Mouse (Mus musculus): ENCODE measurements around the gene Rabl6. TPM values are rescaled to one million over a fixed set of nuclear protein-coding genes. Genes with fewer than 3 reads are reported as not detected.
"Not testable (repeated sequence)": the region's sequence is repeated elsewhere in the genome, so short reads cannot be mapped to it uniquely, and the experiment has no call there.

Rabl6 gene
- polyA plus RNA-seq, 1 experiment from 2014 or later: 71.9 TPM

GRCm38 (mm10) chr2:25553171-25553786 is 55.0 kb downstream of the Rabl6 start:
- H3K4me3 ChIP-seq (ENCODE audit: low read depth, low read length); H3K9me3 ChIP-seq (ENCODE audit: control insufficient read depth, low read length); H3K36me3 ChIP-seq (ENCODE audit: control insufficient read depth, insufficient read depth, low read length); H3K4me2 ChIP-seq (ENCODE audit: low read depth, low read length); H3K9ac ChIP-seq (ENCODE audit: low read depth, low read length); H3K27ac ChIP-seq (replicated peaks; ENCODE audit: low read depth, low read length); H3K4me1 ChIP-seq (ENCODE audit: control insufficient read depth, insufficient read depth, low read length); DNase-seq (ENCODE audit: low spot score); H3K27me3 ChIP-seq (replicated peaks; ENCODE audit: control insufficient read depth, insufficient read depth, low read length); ATAC-seq (ENCODE audit: low read depth): not testable (repeated sequence)
- 87% methylated on average over 4 of the region's 4 CpGs for WGBS

- Histone ChIP-seq H3K27me3 (replicated peaks; ENCODE audit: control insufficient read depth, insufficient read depth, low read length) (no peaks in the 10 kb centered on the region), H3K4me1 (ENCODE audit: control insufficient read depth, insufficient read depth, low read length) (no peaks in the 10 kb centered on the region), H3K4me3 (ENCODE audit: low read depth, low read length) (no peak overlapping the region), H3K36me3 (ENCODE audit: control insufficient read depth, insufficient read depth, low read length) (no peaks in the 10 kb centered on the region), H3K9ac (ENCODE audit: low read depth, low read length) (no peak overlapping the region), H3K27ac (replicated peaks; ENCODE audit: low read depth, low read length) (no peak overlapping the region), H3K4me2 (ENCODE audit: low read depth, low read length) (no peak overlapping the region), H3K9me3 (ENCODE audit: control insufficient read depth, low read length) (no peaks in the 10 kb centered on the region)
- WGBS: 22% methylated on average over 5 of the region's 5 CpGs
- DNase-seq (ENCODE audit: low spot score) (peak; percentile 22), ATAC-seq (ENCODE audit: low read depth) (no peak)
These were observed 57.1 kb downstream of the Rabl6 start for GRCm38 (mm10) chr2:25551186-25551585.

GRCm38 (mm10) chr2:25549021-25549991 is 59.0 kb downstream of the Rabl6 start:
- Histone ChIP-seq H3K27me3 (replicated peaks; ENCODE audit: control insufficient read depth, insufficient read depth, low read length) (no peaks in the 10 kb centered on the region), H3K4me1 (ENCODE audit: control insufficient read depth, insufficient read depth, low read length) (peaks cover 4% of the 10 kb centered on the region; the same call in 1 of the 2 replicates), H3K36me3 (ENCODE audit: control insufficient read depth, insufficient read depth, low read length) (no peaks in the 10 kb centered on the region), H3K4me3 (ENCODE audit: low read depth, low read length) (no peak overlapping the region), H3K9me3 (ENCODE audit: control insufficient read depth, low read length) (no peaks in the 10 kb centered on the region), H3K4me2 (ENCODE audit: low read depth, low read length) (no peak overlapping the region), H3K9ac (ENCODE audit: low read depth, low read length) (no peak overlapping the region), H3K27ac (replicated peaks; ENCODE audit: low read depth, low read length) (no peak overlapping the region)
- WGBS: 68% methylated on average over 9 of the region's 9 CpGs
- DNase-seq (ENCODE audit: low spot score) (no peak), ATAC-seq (ENCODE audit: low read depth) (no peak)

GRCm38 (mm10) chr2:25546811-25547491 is 61.4 kb downstream of the Rabl6 start, which contains the start of gene Traf2:
TSS of gene Traf2 (minus strand) at chr2:25546940.
- Histone ChIP-seq H3K4me2 (ENCODE audit: low read depth, low read length) (peak within 1 kb of the TSS; percentile 81), H3K36me3 (ENCODE audit: control insufficient read depth, insufficient read depth, low read length) (no peaks in the 10 kb centered on the region), H3K9ac (ENCODE audit: low read depth, low read length) (peak within 1 kb of the TSS; percentile 74), H3K4me1 (ENCODE audit: control insufficient read depth, insufficient read depth, low read length) (peaks cover 4% of the 10 kb centered on the region; the same call in 1 of the 2 replicates), H3K4me3 (ENCODE audit: low read depth, low read length) (peak within 1 kb of the TSS; percentile 58), H3K9me3 (ENCODE audit: control insufficient read depth, low read length) (no peaks in the 10 kb centered on the region), H3K27ac (replicated peaks; ENCODE audit: low read depth, low read length) (peak within 1 kb of the TSS; percentile 75), H3K27me3 (replicated peaks; ENCODE audit: control insufficient read depth, insufficient read depth, low read length) (no peaks in the 10 kb centered on the region)
- DNase-seq (ENCODE audit: low spot score): peak; percentile 100
- peak; percentile 100 for ATAC-seq (ENCODE audit: low read depth)
- WGBS: 5% methylated on average over 27 of the region's 48 CpGs

GRCm38 (mm10) chr2:25545996-25546810 is 62.1 kb downstream of the Rabl6 start:
- peak overlapping the region; percentile 58 for H3K4me3 ChIP-seq (ENCODE audit: low read depth, low read length)
- DNase-seq (ENCODE audit: low spot score) (no peak), ATAC-seq (ENCODE audit: low read depth) (peak; percentile 69)
- 14% methylated on average over 24 of the region's 43 CpGs for WGBS
- H3K4me1 ChIP-seq (ENCODE audit: control insufficient read depth, insufficient read depth, low read length): peaks cover 4% of the 10 kb centered on the region; the same call in 1 of the 2 replicates
- H3K27ac ChIP-seq (replicated peaks; ENCODE audit: low read depth, low read length): peak overlapping the region; percentile 75
- H3K27me3 ChIP-seq (replicated peaks; ENCODE audit: control insufficient read depth, insufficient read depth, low read length): no peaks in the 10 kb centered on the region
- H3K36me3 ChIP-seq (ENCODE audit: control insufficient read depth, insufficient read depth, low read length): no peaks in the 10 kb centered on the region
- H3K4me2 ChIP-seq (ENCODE audit: low read depth, low read length): peak overlapping the region; percentile 81
- peak overlapping the region; percentile 74 for H3K9ac ChIP-seq (ENCODE audit: low read depth, low read length)
- no peaks in the 10 kb centered on the region for H3K9me3 ChIP-seq (ENCODE audit: control insufficient read depth, low read length)

- H3K9me3 ChIP-seq (ENCODE audit: control insufficient read depth, low read length): no peaks in the 10 kb centered on the region
- H3K4me3 ChIP-seq (ENCODE audit: low read depth, low read length): no peak overlapping the region
- ATAC-seq (ENCODE audit: low read depth) (no peak), DNase-seq (ENCODE audit: low spot score) (no peak)
- no peaks in the 10 kb centered on the region for H3K27me3 ChIP-seq (replicated peaks; ENCODE audit: control insufficient read depth, insufficient read depth, low read length)
- H3K36me3 ChIP-seq (ENCODE audit: control insufficient read depth, insufficient read depth, low read length): peaks cover 25% of the 10 kb centered on the region
- H3K27ac ChIP-seq (replicated peaks; ENCODE audit: low read depth, low read length): no peak overlapping the region
- 82% methylated on average over 9 of the region's 10 CpGs for WGBS
- H3K4me2 ChIP-seq (ENCODE audit: low read depth, low read length): no peak overlapping the region
- peaks cover 4% of the 10 kb centered on the region; the same call in 1 of the 2 replicates for H3K4me1 ChIP-seq (ENCODE audit: control insufficient read depth, insufficient read depth, low read length)
- H3K9ac ChIP-seq (ENCODE audit: low read depth, low read length): no peak overlapping the region
These were observed 66.5 kb downstream of the Rabl6 start for GRCm38 (mm10) chr2:25541644-25542367.

GRCm38 (mm10) chr2:25540541-25540948 is 67.8 kb downstream of the Rabl6 start:
- H3K9me3 ChIP-seq (ENCODE audit: control insufficient read depth, low read length): no peaks in the 10 kb centered on the region
- peaks cover 38% of the 10 kb centered on the region for H3K36me3 ChIP-seq (ENCODE audit: control insufficient read depth, insufficient read depth, low read length)
- H3K4me2 ChIP-seq (ENCODE audit: low read depth, low read length): no peak overlapping the region
- DNase-seq (ENCODE audit: low spot score) (no peak), ATAC-seq (ENCODE audit: low read depth) (no peak)
- H3K27me3 ChIP-seq (replicated peaks; ENCODE audit: control insufficient read depth, insufficient read depth, low read length): no peaks in the 10 kb centered on the region
- no peaks in the 10 kb centered on the region for H3K4me1 ChIP-seq (ENCODE audit: control insufficient read depth, insufficient read depth, low read length)
- no peak overlapping the region for H3K27ac ChIP-seq (replicated peaks; ENCODE audit: low read depth, low read length)
- 94% methylated on average over 4 of the region's 4 CpGs for WGBS
- H3K4me3 ChIP-seq (ENCODE audit: low read depth, low read length): no peak overlapping the region
- no peak overlapping the region for H3K9ac ChIP-seq (ENCODE audit: low read depth, low read length)
